In the genomic region with DNA sequence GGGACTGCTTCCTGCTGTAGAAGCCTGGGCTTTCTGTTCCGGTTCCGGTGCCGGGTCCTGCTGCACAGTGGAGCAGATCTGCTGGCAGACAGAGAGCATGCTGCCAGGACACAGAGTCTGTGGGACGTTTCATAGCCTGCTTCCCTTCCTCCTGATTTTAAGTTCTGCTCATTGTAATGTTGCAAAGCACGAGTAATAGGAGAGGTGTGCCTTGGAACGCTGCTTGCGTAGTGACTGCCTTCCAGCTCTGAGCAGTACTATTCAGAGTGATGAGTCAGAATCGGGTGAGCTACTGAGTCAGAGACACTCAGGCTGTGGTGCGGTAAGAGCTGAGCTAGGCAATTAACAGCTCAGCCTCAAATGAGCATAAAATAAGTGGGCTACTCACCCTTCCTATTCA, we compare ENCODE assay signal across 9 mouse cellular contexts. TPM values are rescaled to one million over a fixed set of nuclear protein-coding genes. Genes with fewer than 3 reads are reported as not detected.
A peak's percentile ranks its signal among the peaks of the same experiment; 100 is the strongest.
DNase-seq lines count a peak whose midpoint lies in the region; TF ChIP-seq lines count a peak whose summit lies in the region.
"Had no signal": no experiment of that assay in that cellular context is flagged by ENCODE, and none has a peak within 500 bp of the region (broad histone marks: within the 10 kb centered on the region; RNA-seq: fewer than 3 reads in every experiment).

No protein-coding gene starts in this region.

- WGBS in lung, adult 2 months: 51% methylated on average over 9 of the region's 9 CpGs

- no peak overlapping the region for H3K4me3 ChIP-seq in lung, adult 2 months (replicated peaks; ENCODE audit: extremely low read depth, low read depth, low read length)

- no peak for TF ChIP-seq POLR2A in lung, adult 2 months (IDR thresholded peaks at IDR 0.05; ENCODE audit: borderline replicate concordance, extremely low read depth, low read depth, low read length)

- H3K4me1 ChIP-seq in lung, adult 2 months (ENCODE audit: control insufficient read depth, insufficient read depth, low read length): no peaks in the 10 kb centered on the region; the same call in 1 of the 2 replicates

- peak; percentile 36 for DNase-seq in lung, postnatal 25 days (ENCODE audit: low spot score)
- DNase-seq in lung, adult 2 months: no peak
- peak; percentile 38 for DNase-seq in adrenal gland, postnatal 10 days
- DNase-seq in induced T-regulatory cell, adult 2 months (ENCODE audit: low read depth): peak; percentile 52
- DNase-seq in right cerebral cortex, postnatal 36 days (ENCODE audit: low spot score in 2 of 2): peak; percentile 46 to 74
- DNase-seq in c-Kit-positive CD71-positive TER-119-positive erythroid progenitor cells, embryonic 14.5 days (ENCODE audit: low spot score): no peak
- no peak for DNase-seq in T-cell, adult 2 months (ENCODE audit: low spot score)
- DNase-seq: lung, postnatal 14 days; spleen, adult 18-20 months had no signal

- TF ChIP-seq CTCF in lung, adult 2 months (IDR thresholded peaks at IDR 0.05; ENCODE audit: insufficient read depth, low read length): no peak

RNA-seq across cellular contexts. Expression of gene Nceh1, which starts 26.9 kb away (rescaled TPM):
- 92.6 and 112 TPM in 2 replicates for polyA plus RNA-seq in lung, adult 2 months (2012; rRNA removed)
- 10 to 100 TPM; 65.9 to 80.9 TPM for total RNA-seq in adrenal gland, postnatal 10 days (2021)

RNA-seq across cellular contexts. Expression of gene Ect2, which starts 56.0 kb away (rescaled TPM):
- polyA plus RNA-seq in lung, adult 2 months (2012; rRNA removed): 0.24 and 0.86 TPM in 2 replicates
- 10 to 100 TPM; 13.2 to 17.2 TPM for total RNA-seq in adrenal gland, postnatal 10 days (2021)

Comparison
In these comparisons a context has a peak if more than half of its experiments do, and no peak if none do; other contexts are left out.
1. DNase-seq: peak in lung, postnatal 25 days (single experiment), adrenal gland, postnatal 10 days (single experiment), induced T-regulatory cell, adult 2 months (single experiment) and right cerebral cortex, postnatal 36 days (2 of 2); none in lung, adult 2 months (single experiment), c-Kit-positive CD71-positive TER-119-positive erythroid progenitor cells, embryonic 14.5 days (single experiment) and T-cell, adult 2 months (single experiment).